Mouse (Mus musculus): Measurements from ENCODE around the gene Pnmt. TPM values are rescaled to one million over a fixed set of nuclear protein-coding genes. Genes with fewer than 3 reads are reported as not detected.
A peak's percentile ranks its signal among the peaks of the same experiment; 100 is the strongest.

The Pnmt gene
- total RNA-seq (2012; rRNA removed) (not detected in 2 replicates), total RNA-seq (2014; rRNA removed) (not detected in 2 replicates), polyA plus RNA-seq (2012; ENCODE audit: insufficient read length, low read depth) (not detected in 2 replicates)

- Histone ChIP-seq H3K9me3 (replicated peaks; ENCODE audit: low read length) (no peaks in the 10 kb centered on the region), H3K79me2 (replicated peaks; ENCODE audit: control insufficient read depth, extremely low read depth, insufficient read depth, poor library complexity, severe bottlenecking) (no peaks in the 10 kb centered on the region), H3K4me1 (ENCODE audit: control insufficient read depth in 1 of 2, insufficient read depth in 2 of 2) (peaks cover 0 to 20% of the 10 kb centered on the region in 2 experiments; a peak in 2 of 4 replicates), H3K36me3 (replicated peaks in 1 of 2; ENCODE audit: control insufficient read depth in 1 of 2, insufficient read depth in 1 of 2, low read length in 1 of 2) (peaks cover 0 to 20% of the 10 kb centered on the region in 2 experiments), H3K4me3 (replicated peaks in 1 of 3; ENCODE audit: low read depth in 2 of 3, low read length in 2 of 3, poor library complexity in 1 of 3) (no peak within 1 kb of the TSS), H3K27ac (ENCODE audit: insufficient read depth, low read depth) (no peak within 1 kb of the TSS), H3K9ac (ENCODE audit: insufficient read depth, low read depth) (no peak within 1 kb of the TSS), H3K27me3 (replicated peaks) (peaks cover 7% of the 10 kb centered on the region), H3K4me2 (ENCODE audit: insufficient read depth, low read depth, poor library complexity, severe bottlenecking) (no peak within 1 kb of the TSS)
- no peak for DNase-seq (ENCODE audit: extremely low read depth)
- TF ChIP-seq CTCF (conservative IDR thresholded peaks at IDR 0.05 in 1 of 2, IDR thresholded peaks at IDR 0.05 in 1 of 2; ENCODE audit: low read depth in 2 of 2, low read length in 2 of 2): no peak
- no peak for TF ChIP-seq USF2 (conservative IDR thresholded peaks at IDR 0.05; ENCODE audit: low read depth, low read length)
- TF ChIP-seq ZC3H11A (IDR thresholded peaks at IDR 0.05; ENCODE audit: low read depth, low read length): no peak
- no peak for TF ChIP-seq CHD1 (IDR thresholded peaks at IDR 0.05; ENCODE audit: low read depth, low read length)
- no peak for TF ChIP-seq E2F4 (IDR thresholded peaks at IDR 0.05; ENCODE audit: insufficient replicate concordance, low read depth, low read length)
- TF ChIP-seq KAT2A (IDR thresholded peaks at IDR 0.05; ENCODE audit: insufficient replicate concordance, low read length): no peak
- TF ChIP-seq UBTF (IDR thresholded peaks at IDR 0.05; ENCODE audit: low read depth, low read length): no peak
- TF ChIP-seq MXI1 (IDR thresholded peaks at IDR 0.05; ENCODE audit: low read depth, low read length): no peak
- TF ChIP-seq MYC (IDR thresholded peaks at IDR 0.05; ENCODE audit: low read depth, low read length): no peak
- TF ChIP-seq GABPA (IDR thresholded peaks at IDR 0.05; ENCODE audit: insufficient replicate concordance, low read depth, low read length): no peak
- no peak for TF ChIP-seq MAFK (IDR thresholded peaks at IDR 0.05; ENCODE audit: insufficient replicate concordance, low read length)
- no peak for TF ChIP-seq JUND (conservative IDR thresholded peaks at IDR 0.05; ENCODE audit: low read depth, low read length)
- no peak for TF ChIP-seq TBP (conservative IDR thresholded peaks at IDR 0.05; ENCODE audit: low read depth, low read length)
- TF ChIP-seq ZNF384 (IDR thresholded peaks at IDR 0.05; ENCODE audit: low read depth, low read length): no peak
- no peak for TF ChIP-seq NRF1 (IDR thresholded peaks at IDR 0.05; ENCODE audit: low read depth, low read length)
- no peak for TF ChIP-seq SIN3A (IDR thresholded peaks at IDR 0.05; ENCODE audit: low read length)
- dilution Hi-C loops (cut with MboI; ENCODE audit: extremely low pct_ligation_motif_present, extremely low pct_unique_long_range_greater_than_20kb, low sequenced_read_pairs): no loop called here
- in situ Hi-C loops (cut with MboI; ENCODE audit: low pct_ligation_motif_present, low pct_unique_long_range_greater_than_20kb, low sequenced_read_pairs): no loop called here
Observed at GRCm38 (mm10) chr11:98385638-98386585, at the start of gene Pnmt. Pnmt (plus strand) TSS chr11:98386450.

DNA sequence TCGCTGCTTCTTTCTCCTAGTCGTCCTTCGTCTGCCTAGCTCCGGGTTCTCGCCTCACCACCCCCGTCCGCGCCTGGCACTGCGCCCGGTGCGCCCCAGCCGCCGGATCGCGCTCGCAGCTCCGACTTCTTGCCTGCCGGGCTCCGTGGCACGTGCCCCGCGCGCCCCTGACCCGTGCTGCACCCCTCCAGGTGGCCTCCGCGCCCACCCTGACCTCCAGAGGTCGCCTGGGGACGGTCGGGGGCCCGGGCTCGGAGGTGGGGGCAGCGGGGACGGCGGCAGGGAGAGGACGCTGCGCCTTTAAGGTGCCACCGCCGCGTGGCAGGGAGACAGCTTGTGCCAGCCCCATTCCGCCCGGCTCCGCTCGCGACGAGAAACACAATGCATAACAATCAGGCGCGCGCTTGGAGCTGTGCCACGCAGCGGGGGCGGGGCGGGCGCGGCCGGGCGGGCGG, 47.7 kb upstream of the Pnmt start:
- no peaks in the 10 kb centered on the region for H3K79me2 ChIP-seq (replicated peaks; ENCODE audit: control insufficient read depth, extremely low read depth, insufficient read depth, poor library complexity, severe bottlenecking)
- DNase-seq (ENCODE audit: extremely low read depth): no peak
- peaks cover 85% of the 10 kb centered on the region for H3K27me3 ChIP-seq (replicated peaks)
- no peaks in the 10 kb centered on the region for H3K9me3 ChIP-seq (replicated peaks; ENCODE audit: low read length)
- in situ Hi-C loops (cut with MboI; ENCODE audit: low pct_ligation_motif_present, low pct_unique_long_range_greater_than_20kb, low sequenced_read_pairs): loop anchor here (25.0 kb wide), 1 partner anchor 299 kb away; the partner anchor contains the start of genes Gm12355, Gsdma2 and Gsdma3
- H3K4me2 ChIP-seq (ENCODE audit: insufficient read depth, low read depth, poor library complexity, severe bottlenecking): peak overlapping the region; percentile 67
- dilution Hi-C loops (cut with MboI; ENCODE audit: extremely low pct_ligation_motif_present, extremely low pct_unique_long_range_greater_than_20kb, low sequenced_read_pairs): no loop called here
- peak overlapping the region in 1 of 3 experiments; percentile 39 for H3K4me3 ChIP-seq (replicated peaks in 1 of 3; ENCODE audit: low read depth in 2 of 3, low read length in 2 of 3, poor library complexity in 1 of 3)
- TF ChIP-seq BHLHE40 (IDR thresholded peaks at IDR 0.05; ENCODE audit: low read depth, low read length) (peak; percentile 62), UBTF (IDR thresholded peaks at IDR 0.05; ENCODE audit: low read depth, low read length) (no peak)
- no peak overlapping the region for H3K9ac ChIP-seq (ENCODE audit: insufficient read depth, low read depth)
- H3K4me1 ChIP-seq (ENCODE audit: control insufficient read depth in 1 of 2, insufficient read depth in 2 of 2): peaks cover 31 to 44% of the 10 kb centered on the region in 2 experiments
- H3K27ac ChIP-seq (ENCODE audit: insufficient read depth, low read depth): no peak overlapping the region
- H3K36me3 ChIP-seq (replicated peaks in 1 of 2; ENCODE audit: control insufficient read depth in 1 of 2, insufficient read depth in 1 of 2, low read length in 1 of 2): no peaks in the 10 kb centered on the region

Measured in CH12.LX (cell line).